Mouse (Mus musculus) urinary bladder, postnatal 10 days (tissue): Measurements from ENCODE around the gene Fam189a2.

Experiments
- DNase-seq: peaks from one replicate; pipeline ENCODE4 v3.0.0; 2022; ENCODE audit warnings: low spot score

Fam189a2 gene

DNA sequence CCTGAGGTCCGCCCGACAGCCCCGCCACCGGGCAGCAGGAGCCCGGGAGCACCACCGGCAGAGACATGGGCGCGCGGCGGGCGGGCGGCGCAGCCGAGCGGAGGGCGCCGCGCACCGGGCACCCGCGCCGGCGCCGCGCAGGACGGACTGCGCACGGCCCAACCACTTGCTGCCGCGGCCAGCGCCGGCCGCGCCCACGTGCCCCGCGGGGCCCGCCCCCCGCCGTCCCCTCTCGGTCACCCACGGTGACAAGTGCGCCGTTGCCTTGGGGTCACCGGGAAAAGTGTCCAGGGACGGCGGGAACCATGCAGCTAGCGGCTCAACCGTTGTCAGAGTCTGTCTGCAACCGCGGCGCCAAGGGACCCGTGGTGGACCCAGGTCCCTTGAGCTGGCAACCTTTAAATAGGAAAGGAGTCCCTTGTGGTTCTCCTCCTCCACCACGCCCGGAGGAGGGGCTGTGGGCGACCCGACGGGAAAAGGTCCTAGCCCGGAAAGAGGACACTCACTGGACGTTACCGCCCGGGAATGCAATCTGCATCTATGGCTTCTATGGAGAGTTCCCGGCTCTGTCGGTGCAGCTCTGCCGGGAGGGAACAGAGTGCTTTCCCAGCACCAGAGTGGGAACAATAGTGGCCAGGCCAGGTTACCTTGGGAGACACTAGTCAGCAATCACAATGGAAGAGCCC is at the start of gene Fam189a2:
Gene Fam189a2, minus strand, starts transcription at position 149 of the 686 bp plus-strand sequence.
- DNase-seq, result no peak

DNA sequence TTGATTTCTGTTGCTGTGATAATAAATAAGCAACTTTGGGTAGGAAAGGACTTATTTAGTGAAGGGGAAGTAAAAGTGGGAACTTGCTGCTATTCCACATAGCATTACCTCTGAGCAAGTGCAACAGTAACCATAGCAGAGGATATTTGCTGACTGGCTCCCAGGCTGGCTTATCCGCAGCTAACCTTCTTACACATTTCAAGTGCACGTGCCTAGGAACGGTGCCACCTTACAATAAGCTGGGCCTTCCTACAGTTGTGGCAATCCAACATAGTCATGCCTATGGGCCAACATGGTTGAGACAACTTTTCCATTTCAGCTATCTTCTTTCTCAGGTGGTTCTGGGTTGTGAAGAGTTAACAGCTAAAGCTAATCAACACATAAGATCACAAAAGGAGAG is 46.8 kb upstream of the Fam189a2 start:
- no peak for DNase-seq

DNA sequence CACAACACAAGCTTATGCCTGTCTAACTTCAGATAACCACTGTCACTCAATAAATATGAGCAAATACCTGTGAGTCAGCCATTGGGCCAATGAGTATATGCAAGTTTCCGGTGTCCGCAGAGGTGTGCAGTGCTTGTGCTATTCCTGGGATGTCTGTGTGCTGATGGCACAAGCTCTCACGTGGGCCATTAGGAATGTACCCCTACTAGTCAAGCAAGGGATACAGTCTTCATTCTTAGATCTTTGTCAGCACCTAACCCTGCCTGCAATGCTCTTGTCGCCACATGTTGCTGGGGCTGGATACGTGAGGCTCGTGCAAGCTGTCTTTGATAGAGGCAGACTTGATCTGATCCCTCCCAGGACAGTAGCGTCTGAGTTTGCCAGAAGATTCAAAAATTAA is 45.7 kb upstream of the Fam189a2 start:
- DNase-seq, result no peak

DNA sequence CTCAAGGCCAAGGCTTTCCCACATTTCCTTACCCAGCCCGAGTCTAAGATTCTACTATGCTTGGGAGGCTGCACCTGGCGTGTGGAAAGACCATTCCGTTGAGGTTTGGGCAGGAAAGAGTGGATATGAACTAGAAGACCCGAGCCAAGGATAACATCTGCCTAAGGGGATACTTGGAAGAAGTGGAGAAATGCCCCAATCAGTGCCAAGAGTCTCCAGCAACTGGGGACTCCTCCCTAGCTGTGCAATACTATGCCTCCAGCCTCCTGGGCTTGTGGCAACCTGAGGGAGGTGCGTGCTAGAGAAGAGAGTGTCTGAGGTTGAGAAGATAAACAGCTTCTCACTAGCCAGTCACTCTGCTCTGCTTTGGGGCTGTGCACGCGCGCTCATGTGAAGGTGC is 45.1 kb upstream of the Fam189a2 start:
- no peak for DNase-seq

DNA sequence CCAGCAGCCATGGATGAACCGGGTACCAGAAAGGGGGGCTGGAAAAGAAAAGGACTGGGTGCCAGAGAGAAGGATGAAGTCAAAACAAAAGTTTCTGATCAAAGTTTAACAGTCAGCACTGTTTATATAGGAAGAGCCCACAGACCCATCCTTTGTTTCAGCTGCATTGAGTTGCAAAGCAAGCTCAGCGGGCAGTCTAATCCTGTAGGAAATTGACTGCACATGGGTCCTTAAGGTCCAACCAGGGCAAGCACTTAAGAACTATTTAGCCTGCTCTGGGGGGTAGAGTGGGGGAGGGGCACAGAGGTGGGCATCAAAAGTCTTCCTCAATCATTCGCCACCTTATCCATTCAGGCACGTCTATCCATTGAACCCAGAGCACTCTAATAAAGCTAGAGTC is 42.3 kb upstream of the Fam189a2 start:
- no peak for DNase-seq

DNA sequence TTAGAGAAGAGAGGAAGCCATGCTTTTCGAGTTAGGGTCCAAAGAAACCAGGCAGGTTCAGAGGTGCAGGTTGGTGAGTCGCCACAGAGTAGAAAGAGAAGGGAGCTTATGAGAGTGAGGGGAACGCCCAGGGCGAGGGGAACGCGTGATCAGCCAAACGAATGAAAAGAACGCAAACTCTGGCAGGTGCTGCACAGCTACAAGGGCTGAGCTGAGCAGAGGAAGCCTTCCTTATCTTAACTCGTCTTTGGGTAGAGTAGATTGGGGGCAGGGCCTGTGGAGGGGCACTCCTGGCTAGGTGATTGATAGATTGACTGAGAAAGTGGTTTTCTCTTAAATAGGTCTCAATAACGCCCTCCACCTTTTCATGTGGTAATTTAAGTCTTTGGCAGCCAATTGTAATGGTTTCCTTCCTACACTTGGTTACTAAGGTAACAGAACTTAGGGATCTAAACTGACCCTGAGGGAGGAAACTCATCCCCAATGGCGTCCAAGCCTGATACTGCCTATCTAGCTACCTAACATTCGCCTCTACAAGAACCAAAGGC is 33.6 kb upstream of the Fam189a2 start:
- no peak for DNase-seq

DNA sequence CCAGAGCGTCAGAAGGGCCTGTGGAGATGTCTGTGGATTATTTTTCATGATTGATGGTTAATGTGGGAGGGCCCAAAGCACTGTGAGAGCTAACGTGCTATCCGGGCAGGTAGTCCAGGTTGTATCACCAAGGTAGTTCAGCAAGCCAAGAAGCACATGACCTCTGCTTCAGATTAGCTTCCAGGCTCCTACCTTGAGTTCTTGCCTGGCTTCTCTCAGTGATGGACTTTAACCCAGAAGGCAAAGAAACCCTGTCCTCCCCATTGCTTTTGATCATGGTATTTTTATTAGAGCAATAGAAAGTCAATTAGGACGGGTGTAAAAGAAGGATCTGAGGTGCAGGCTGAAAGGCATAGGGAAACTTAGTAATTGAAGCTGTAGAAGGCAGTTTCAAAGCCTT is 32.8 kb upstream of the Fam189a2 start:
- no peak for DNase-seq

DNA sequence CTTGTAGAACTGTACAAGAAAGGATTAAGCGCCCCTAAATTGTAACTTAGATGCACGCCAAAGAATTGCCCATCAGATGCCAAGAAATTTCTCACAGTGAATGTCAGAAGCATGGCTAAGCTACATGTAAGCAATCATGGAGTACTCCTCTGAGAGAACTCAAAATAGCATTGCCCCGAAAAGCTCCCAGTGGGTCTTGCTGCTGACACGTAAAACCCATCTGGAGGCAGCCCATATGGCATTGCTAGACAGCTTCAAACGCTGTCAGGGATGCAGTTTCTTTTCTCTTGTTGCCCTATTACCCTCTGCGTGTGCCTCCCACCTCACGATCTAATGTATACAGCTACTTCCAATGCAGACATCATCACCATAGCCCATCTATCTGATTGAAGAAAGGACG is 28.0 kb upstream of the Fam189a2 start:
- no peak for DNase-seq

DNA sequence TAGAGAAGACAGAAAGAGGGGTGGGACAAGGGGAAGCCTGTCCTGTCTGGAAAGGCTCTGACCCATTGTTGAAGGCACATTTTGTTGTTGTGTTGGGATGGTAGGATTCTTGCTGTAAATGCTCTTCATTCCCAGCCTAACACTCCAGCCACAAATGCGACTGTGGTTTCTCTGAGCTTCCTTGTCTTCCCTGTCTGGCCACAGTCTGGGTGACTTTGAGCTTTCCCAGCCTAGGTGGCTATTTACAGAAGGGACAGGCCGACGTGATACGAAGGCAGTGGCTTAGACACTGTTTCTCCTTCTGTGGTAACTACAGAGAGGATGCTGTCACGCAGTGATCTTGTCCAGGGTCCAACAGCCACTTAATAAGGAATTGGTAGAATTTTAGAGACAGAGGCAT is 27.2 kb upstream of the Fam189a2 start:
- no peak for DNase-seq

DNA sequence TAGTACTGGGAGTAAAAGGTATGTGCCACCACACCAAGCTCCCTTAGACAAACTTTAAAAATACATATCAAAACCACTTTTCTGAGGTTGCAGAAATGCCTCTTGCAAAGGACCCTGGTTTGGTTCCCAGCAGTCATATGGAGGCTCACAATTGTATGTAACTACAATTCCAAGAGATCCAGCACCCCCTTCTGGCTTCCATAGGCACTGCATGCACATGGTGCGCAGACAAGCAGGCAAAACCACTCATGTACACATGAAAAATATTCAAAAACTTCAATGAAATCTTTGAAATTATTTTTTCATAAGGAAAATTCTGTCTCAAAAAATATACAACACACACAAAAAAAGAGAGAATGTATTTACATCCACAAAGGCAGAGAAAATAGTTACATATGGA is 26.1 kb upstream of the Fam189a2 start:
- DNase-seq, result no peak

DNA sequence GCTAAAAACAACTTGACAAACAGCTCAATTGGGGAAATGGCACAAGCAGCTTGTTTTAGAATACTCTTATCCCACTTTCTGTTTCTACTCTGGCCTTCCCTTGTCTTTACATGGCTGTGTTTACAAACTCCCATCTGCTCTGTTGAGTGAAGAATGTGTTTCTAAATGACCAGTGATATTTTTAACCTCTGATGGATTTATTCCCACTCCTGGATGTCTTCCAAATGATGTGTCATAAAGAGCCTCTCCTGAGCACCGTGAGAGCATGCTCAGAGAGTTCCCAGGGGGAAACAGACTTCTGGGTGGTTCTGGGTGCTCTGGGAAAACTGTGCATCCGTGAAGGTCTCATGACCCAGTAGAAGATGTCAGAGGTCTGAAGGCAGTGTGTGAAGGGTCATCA is 24.1 kb upstream of the Fam189a2 start:
- DNase-seq, result no peak

DNA sequence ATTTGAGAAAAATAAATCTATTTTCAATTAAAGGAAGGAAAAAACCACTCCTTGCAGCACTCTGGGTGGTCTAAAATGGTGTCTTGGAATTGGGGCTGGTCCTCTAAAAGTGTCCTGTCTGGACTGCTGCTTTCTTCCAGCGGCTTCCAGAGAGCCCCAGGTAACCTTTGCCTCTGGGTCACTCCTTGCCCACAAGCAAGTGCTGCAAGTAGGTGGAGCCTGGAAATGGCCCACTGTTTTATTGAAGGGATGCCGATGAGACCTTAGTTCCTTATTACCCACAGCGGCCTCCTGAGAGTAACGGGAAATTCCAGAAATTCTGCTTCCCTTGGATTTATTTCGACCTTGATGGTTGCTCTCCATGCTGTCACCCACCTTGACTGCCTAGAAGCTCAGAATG is 23.4 kb upstream of the Fam189a2 start:
- DNase-seq, result no peak

DNA sequence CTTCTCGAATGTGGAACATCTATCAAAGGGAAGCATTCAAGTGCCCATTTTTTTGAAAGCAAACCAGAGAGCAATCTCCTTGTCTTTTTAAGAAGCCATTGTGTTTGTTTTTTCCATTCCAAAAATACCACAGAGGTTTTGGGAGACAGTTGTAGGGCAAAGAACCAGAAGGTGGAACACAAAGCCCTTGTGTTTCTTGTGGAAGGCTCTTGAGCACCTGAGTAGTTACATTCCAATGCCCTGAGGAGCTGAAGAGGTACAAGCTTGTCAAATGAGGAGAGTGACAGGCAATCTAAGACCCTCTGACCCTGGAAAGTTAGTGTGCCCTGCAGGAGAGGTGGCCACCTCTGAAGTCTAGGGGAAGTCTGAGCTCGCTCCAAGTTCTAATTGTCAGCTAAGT is 19.7 kb upstream of the Fam189a2 start:
- DNase-seq, result no peak

DNA sequence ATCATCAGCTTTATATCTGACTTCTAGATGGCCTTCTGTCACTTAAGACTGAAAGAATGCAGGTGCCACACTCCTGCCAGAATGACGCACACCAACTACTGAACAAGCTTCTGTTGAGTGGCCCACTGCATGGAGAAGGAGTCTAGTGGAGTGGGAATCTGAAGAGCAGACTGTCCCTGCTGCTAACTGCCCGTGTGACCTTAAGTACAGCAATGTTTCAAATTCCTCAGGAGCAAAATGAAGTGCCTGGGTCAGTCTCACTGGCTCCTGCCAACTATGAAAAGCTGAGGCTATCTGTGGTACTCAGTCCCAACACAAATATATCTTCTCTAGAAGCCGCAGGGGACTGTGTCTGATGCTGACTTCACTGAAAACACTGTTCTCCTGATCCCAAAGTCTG is 18.5 kb upstream of the Fam189a2 start:
- no peak for DNase-seq

DNA sequence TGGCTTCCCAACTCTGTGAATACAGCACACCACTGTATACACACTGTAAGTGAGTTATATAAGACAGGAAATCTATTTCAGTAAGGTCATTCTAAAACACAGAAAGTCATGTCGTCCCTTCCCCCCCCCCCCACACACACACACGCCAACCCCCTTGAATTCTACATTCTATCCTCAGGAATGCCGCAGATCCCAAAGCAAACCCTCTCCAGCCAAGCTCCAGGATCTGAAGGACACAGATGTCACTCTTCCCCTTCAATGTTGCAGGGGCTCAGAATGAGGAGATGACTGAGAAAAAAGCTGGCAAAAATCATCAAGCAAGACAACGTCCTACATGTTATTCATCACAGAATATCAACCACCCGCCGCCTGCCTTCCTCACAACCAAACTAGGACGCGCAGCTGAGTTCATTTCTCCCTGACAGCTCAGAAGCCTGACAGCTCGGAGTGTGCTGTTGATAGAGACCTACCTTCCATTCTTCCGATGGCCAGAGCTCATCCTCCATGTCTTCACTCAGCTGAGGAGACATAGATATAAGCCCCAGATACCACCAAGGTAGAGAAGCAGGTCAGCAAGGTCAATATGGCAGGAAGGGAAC is 15.7 kb upstream of the Fam189a2 start:
- no peak for DNase-seq

DNA sequence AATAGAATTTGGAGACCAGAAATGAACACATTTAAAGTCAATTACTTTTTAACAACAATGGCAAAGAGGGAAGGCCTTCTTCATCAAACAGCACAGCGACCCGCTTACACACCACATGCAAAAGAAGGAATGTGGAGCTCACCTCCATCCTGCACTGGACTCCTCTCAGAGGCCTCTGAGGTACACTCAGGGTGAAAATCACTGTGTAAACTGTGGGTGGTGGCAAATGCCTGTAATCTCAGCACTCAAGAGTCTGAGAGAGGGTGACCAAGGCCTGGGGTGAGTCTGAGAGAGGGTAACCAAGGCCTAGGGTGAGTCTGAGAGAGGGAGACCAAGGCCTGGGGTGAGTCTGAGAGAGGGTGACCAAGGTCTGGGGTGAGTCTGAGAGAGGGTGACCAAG is 11.6 kb upstream of the Fam189a2 start:
- no peak for DNase-seq

DNA sequence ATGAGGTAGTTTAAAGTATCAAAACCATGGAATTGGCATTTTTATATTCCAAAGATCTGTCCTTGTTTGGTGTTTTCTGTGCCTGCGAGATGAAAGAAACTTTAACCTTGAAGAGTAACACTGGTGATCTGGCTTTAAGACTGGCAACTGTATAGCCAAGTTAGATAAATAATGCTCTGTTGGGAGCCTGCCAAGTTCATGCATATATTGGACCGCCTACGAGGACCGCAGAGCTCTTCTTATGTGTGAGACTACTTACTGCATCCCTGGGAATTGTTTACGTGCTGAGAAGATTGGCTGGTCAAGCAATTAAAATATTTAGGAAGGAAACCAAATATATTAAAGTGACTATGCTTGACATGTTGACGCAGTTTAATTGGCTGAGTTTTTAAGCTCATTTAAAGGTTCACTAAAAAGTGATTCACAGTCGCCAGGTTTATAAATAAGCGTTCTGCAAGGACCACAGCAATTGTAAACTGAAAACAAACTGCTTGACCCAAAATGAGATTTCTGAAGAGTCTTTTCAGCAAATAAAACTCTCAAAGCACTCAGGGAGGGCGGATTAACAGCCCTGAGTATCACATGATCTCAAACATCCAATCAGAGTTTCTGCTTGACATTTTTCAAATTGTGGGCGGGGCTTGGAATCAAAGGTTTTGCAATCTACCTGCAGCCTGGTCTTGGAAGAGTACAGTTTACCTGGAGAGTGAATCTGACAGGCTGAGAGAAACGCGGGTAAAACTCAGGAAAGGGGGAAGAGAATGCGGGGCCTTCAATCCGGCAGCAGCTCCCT is 8.4 kb upstream of the Fam189a2 start:
- no peak for DNase-seq

DNA sequence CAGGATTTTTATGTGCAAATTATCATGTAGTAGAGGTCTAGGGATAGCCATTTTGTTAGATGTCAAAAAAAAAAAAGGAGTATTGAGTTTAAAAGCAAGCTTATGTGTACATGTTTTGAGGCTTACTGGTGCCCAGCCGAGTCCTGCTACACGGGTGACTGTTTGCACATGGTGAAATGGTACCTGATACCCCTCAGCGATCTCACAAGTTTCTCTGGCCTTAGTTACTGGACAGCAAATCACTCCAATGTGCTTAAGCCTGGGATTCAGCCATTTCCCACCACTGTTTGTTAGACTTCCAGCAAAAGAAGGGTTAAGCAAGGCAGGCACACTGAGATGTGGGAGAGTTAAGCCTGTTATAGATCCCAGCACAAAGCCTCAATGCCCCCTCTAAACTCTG is 3.5 kb upstream of the Fam189a2 start:
- no peak for DNase-seq

DNA sequence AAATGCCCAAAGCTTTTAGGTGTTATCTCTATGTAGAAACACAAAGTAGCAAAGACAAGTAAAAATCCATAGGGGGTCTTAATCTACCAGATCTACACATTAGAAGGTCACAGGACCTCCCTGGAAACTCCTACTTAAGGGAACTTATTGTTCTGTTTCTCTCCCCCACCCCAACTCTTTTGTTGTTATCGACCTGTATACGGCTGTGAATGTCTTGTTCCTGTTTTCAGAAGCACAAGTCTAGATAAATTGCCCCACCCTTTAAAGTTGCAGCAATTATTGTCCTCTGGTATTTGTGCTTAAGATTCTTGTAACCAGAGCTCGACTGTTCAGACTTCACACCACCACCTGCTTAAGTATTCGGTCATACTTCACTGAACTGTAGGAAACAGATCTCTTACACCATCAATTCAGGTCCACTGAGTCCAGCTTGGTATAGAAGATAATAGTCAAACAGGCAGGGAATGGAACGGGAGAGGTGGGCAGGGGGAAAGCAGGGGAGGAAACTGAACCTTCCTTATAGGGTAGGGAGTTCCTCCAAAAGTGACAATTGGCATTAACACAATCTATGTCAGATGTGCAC is 1.9 kb upstream of the Fam189a2 start:
- no peak for DNase-seq

DNA sequence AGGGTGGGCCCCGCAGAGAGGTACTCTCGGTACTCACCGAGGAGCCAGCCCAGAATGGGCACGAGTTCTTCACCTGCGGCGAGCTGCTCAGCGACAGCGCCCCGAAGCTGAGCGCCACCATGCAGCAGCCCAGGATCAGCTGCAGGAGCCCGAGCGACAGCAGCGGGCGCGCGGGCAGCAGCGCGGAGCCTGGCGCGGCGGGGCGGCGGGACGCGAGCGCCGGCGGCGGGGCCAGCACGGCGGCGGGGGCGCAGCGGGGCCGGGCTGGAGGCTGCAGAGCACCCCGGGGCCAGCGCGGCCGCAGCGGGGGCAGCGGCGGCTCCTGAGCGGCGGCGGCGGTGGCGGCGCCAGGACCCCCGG is 328 bp downstream of the Fam189a2 start:
- no peak for DNase-seq

DNA sequence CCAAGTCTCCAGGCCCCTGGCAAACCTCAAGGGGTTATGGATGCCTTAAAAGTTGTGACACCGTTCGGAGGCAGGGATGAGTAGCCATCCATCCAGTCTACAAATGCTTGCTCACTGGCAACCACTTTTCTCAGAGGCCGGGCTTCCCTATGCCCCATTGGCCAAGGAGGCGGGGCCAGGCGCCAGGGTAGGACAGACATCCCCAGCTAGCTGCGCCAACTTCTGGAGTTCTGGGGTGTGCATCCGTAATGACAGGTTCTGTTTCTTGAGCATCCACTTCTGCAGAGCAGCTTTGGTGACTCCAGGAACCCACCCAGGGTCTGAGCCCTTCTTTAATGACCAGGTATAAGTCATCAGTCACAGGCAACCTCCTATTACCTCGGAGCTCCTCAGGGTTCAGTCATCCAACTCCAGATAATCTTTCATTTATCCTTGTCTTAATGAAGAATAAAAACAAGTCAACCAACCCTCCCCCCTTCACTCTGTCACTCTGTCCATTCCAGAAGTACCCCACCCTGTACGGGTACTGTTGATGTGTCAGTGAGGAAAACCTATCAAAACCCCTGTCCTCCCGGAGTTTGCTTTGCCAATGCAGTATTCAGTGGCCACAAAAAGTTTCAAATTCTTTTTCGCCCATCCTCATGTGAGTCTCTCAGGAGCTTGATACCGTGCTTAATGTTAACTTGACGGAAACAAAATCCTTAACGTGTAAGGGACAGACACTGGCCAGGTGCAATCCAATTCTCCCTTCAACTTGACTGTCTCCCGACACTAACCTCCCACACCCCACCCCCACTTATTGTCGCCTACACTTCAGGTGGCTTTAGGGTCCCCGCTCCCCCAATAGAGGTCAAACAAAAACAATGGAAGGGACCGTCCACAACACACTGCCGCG is 956 bp downstream of the Fam189a2 start:
- DNase-seq, result no peak

DNA sequence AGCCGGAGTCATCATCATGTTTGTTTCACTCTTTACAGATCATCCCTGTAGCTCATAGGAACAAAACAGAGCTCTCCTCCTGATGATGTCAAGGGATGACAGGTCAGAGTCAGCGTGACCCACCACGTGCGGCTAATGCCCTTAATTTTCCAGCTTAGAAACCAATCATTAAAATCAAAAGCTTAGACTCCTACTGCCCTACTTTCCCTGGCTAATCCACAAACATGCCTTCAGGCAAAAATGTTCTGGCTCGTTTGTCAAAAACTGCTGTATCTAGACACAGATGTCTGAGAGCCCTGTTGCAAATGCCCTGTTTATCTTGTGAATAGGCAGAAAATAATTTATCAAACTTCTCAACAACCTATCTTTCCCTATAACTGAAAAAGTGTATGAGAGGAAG is 4.9 kb downstream of the Fam189a2 start:
- no peak for DNase-seq
